Mouse (Mus musculus) thymus, postnatal 25 days (tissue): ENCODE results near the gene Wdr37.
"Not testable (repeated sequence)": the region's sequence is repeated elsewhere in the genome, so short reads cannot be mapped to it uniquely, and the experiment has no call there.

Experiments used
- DNase-seq: peaks from one replicate; pipeline ENCODE4 v3.0.0; 2022

Gene Wdr37

GRCm38 (mm10) chr13:8871314-8871962, at the start of gene Wdr37:
Gene Wdr37 (minus strand): TSS chr13:8871909.
- DNase-seq: no peak

GRCm38 (mm10) chr13:8913890-8914289, 42.2 kb upstream of the Wdr37 start:
- DNase-seq: not testable (repeated sequence)

- DNase-seq: not testable (repeated sequence)
Measured at GRCm38 (mm10) chr13:8905986-8906385, 34.3 kb upstream of the Wdr37 start.

- peak; percentile 40 for DNase-seq
Measured at GRCm38 (mm10) chr13:8888603-8889002, 16.9 kb upstream of the Wdr37 start.

- no peak for DNase-seq
Measured at GRCm38 (mm10) chr13:8886185-8886560, 14.5 kb upstream of the Wdr37 start.

- DNase-seq: peak; percentile 97
Measured at GRCm38 (mm10) chr13:8885445-8886184, 13.9 kb upstream of the Wdr37 start, which contains the start of gene Idi1. Gene Idi1 (plus strand): TSS chr13:8885501.

- not testable (repeated sequence) for DNase-seq
Measured at GRCm38 (mm10) chr13:8883870-8884269, 12.2 kb upstream of the Wdr37 start.

- no peak for DNase-seq
Measured at GRCm38 (mm10) chr13:8881611-8882010, 9.9 kb upstream of the Wdr37 start.

- no peak for DNase-seq
Measured at GRCm38 (mm10) chr13:8873776-8874175, 2.1 kb upstream of the Wdr37 start.

GRCm38 (mm10) chr13:8870510-8871313, 997 bp downstream of the Wdr37 start:
- DNase-seq: peak; percentile 91

- DNase-seq: no peak
Measured at GRCm38 (mm10) chr13:8870160-8870509, 1.6 kb downstream of the Wdr37 start.

- DNase-seq: no peak
Measured at GRCm38 (mm10) chr13:8869578-8870157, 2.0 kb downstream of the Wdr37 start.

- DNase-seq: no peak
Measured at GRCm38 (mm10) chr13:8866612-8867011, 5.1 kb downstream of the Wdr37 start.

- DNase-seq: no peak
Measured at GRCm38 (mm10) chr13:8864990-8865389, 6.7 kb downstream of the Wdr37 start.

GRCm38 (mm10) chr13:8860861-8861260, 10.8 kb downstream of the Wdr37 start:
- no peak for DNase-seq

GRCm38 (mm10) chr13:8858453-8858852, 13.3 kb downstream of the Wdr37 start:
- DNase-seq: no peak

- no peak for DNase-seq
Measured at GRCm38 (mm10) chr13:8854769-8855168, 16.9 kb downstream of the Wdr37 start.

GRCm38 (mm10) chr13:8853424-8853823, 18.3 kb downstream of the Wdr37 start:
- DNase-seq: no peak

- no peak for DNase-seq
Measured at GRCm38 (mm10) chr13:8849311-8849710, 22.4 kb downstream of the Wdr37 start.

- peak; percentile 11 for DNase-seq
Measured at GRCm38 (mm10) chr13:8847702-8848101, 24.0 kb downstream of the Wdr37 start.

GRCm38 (mm10) chr13:8842273-8842672, 29.4 kb downstream of the Wdr37 start:
- DNase-seq: no peak

GRCm38 (mm10) chr13:8841846-8842245, 29.9 kb downstream of the Wdr37 start:
- DNase-seq: not testable (repeated sequence)

GRCm38 (mm10) chr13:8840941-8841340, 30.8 kb downstream of the Wdr37 start:
- no peak for DNase-seq
